Mouse (Mus musculus) heart, postnatal 0 days (tissue): Measurements from ENCODE around the gene Olfr1339. TPM values are rescaled to one million over a fixed set of nuclear protein-coding genes. Genes with fewer than 3 reads are reported as not detected.

ENCODE experiments used
- ATAC-seq: fragments of 200-750 bp; cut with Nextera tagmentation; 2 replicates; pipeline ENCODE4 v1.8.0; 2017; ENCODE audit warnings: low read depth, moderate number of reproducible peaks, moderate library complexity; ENCODE audit not compliant: insufficient read depth
- DNase-seq: peaks from one replicate; pipeline ENCODE4 v3.0.0-alpha.2; 2016; ENCODE audit warnings: low spot score
- H3K27ac ChIP-seq: fragments of 300-500 bp; sonication (generic); 2 replicates; pipeline ENCODE4 v1.5.1; 2014; ENCODE audit warnings: low read depth, mild to moderate bottlenecking
- H3K27me3 ChIP-seq: fragments of 300-500 bp; sonication (generic); 2 replicates; pipeline ENCODE4 v1.6.1; 2014; ENCODE audit warnings: low read length, mixed read lengths; ENCODE audit not compliant: control insufficient read depth, insufficient read depth
- H3K36me3 ChIP-seq: fragments of 300-500 bp; sonication (generic); replicated peaks from 2 replicates; pipeline ENCODE4 v1.6.1; 2014; ENCODE audit warnings: low read length, mixed read lengths; ENCODE audit not compliant: control insufficient read depth, insufficient read depth
- H3K4me1 ChIP-seq: fragments of 300-500 bp; sonication (generic); 2 replicates; pipeline ENCODE4 v1.6.1; 2014; ENCODE audit warnings: antibody characterized with exemption; ENCODE audit not compliant: control insufficient read depth, insufficient read depth
- H3K4me2 ChIP-seq: fragments of 300-500 bp; sonication (generic); 2 replicates; pipeline ENCODE4 v1.6.1; 2014; ENCODE audit warnings: low read depth, mild to moderate bottlenecking, low read length, moderate library complexity
- H3K4me3 ChIP-seq: fragments of 300-500 bp; sonication (generic); 2 replicates; pipeline ENCODE4 v1.5.1; 2014; ENCODE audit warnings: low read depth, low read length
- H3K9ac ChIP-seq: fragments of 300-500 bp; sonication (generic); replicated peaks from 2 replicates; pipeline ENCODE4 v1.6.1; 2014; ENCODE audit warnings: low read depth, low read length, mixed read lengths
- H3K9me3 ChIP-seq: fragments of 300-500 bp; sonication (generic); replicated peaks from 2 replicates; pipeline ENCODE4 v1.6.1; 2016; ENCODE audit warnings: low read length; ENCODE audit not compliant: control insufficient read depth
- CTCF ChIP-seq: IDR thresholded peaks from 2 replicates; pipeline ENCODE4 v1.5.1; 2016; ENCODE audit warnings: antibody characterized with exemption, control low read depth, low read depth
- EP300 ChIP-seq: IDR thresholded peaks from 2 replicates; pipeline ENCODE4 v1.6.1; 2016; ENCODE audit warnings: antibody characterized with exemption, low read depth
- whole genome bisulfite sequencing: fragments of 180-500 bp; shearing (Covaris S2); extraction: QIAGEN DNeasy Blood & Tissue Kit; methylation state at CpG from one replicate; pipeline ENCODE4 v1.1.7; 2014; 5-methylcytosine and 5-hydroxymethylcytosine counted together
- polyA plus RNA-seq: library from polyadenylated mRNA; unstranded; fragments of >200 nt; fragmentation: Nextera tagmentation; extraction: Ambion mirVana; gene quantifications from 2 replicates; pipeline ENCODE4 v1.2.1, GENCODE M21; 2015
- total RNA-seq: library from RNA; depleted of rRNA; stranded (reverse); fragments of >200 nt; gene quantifications from 2 replicates; pipeline ENCODE4 v1.2.3, GENCODE M21; 2014; ENCODE audit warnings: low replicate concordance

Gene Olfr1339
- total and polyA plus RNA-seq, 2 experiments from 2014 or later, result not detected

DNA sequence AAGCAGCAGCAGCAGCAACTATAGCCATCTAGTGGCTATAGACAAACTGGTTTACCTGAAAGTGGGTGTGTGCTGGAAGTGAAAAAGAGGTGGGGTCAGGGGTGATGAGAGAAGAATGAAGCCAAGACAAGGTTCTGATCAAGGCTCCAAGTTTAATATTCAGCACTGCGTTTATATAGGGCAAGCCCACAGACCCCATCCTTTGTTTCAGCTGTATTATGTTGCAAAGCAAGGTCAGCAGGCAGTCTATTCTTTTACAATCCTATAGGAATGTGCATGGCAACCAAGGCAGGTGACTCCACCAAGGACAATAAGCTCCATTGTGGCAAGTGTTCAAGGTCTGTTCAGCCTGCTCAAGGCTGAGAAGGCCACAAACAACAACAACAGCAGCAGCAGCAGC, 20.3 kb upstream of the Olfr1339 start:
- 63% methylated on average over 1 of the region's 1 CpGs for WGBS
- Histone ChIP-seq H3K9ac (no peak overlapping the region), H3K4me2 (no peak overlapping the region), H3K4me3 (no peak overlapping the region), H3K36me3 (no peaks in the 10 kb centered on the region), H3K4me1 (no peaks in the 10 kb centered on the region), H3K27ac (no peak overlapping the region), H3K9me3 (no peaks in the 10 kb centered on the region), H3K27me3 (no peaks in the 10 kb centered on the region)
- DNase-seq, result no peak
- TF ChIP-seq CTCF (no peak), EP300 (no peak)
- no peak for ATAC-seq

DNA sequence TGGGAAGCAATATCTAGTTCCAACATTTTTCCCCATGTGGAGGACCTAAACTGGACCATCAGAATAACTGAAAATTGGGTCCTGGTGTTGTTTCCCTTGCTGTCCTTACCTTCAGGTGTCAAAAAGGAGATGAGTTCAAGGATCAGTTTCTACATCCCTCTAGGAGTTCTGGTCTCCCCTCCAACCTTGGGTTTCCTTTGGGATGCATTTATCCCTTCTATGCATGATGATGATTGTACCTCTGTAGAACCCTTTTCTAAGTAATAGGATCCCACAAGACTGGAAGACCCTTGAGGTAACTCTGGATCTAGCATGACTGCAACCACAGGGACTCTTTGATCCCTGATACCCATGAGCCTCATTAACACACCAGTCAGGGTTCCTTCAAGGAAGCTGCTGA, 12.1 kb upstream of the Olfr1339 start, which contains the start of gene Olfr1340:
Olfr1340 (plus strand) TSS at position 301 of the 400 bp plus-strand sequence.
- DNase-seq (no peak), ATAC-seq (no peak)
- Histone ChIP-seq H3K4me3 (no peak within 1 kb of the TSS), H3K36me3 (no peaks in the 10 kb centered on the region), H3K4me1 (no peaks in the 10 kb centered on the region), H3K9me3 (no peaks in the 10 kb centered on the region), H3K9ac (no peak within 1 kb of the TSS), H3K27me3 (no peaks in the 10 kb centered on the region), H3K4me2 (no peak within 1 kb of the TSS), H3K27ac (no peak within 1 kb of the TSS)
- TF ChIP-seq EP300 (no peak), CTCF (no peak)

DNA sequence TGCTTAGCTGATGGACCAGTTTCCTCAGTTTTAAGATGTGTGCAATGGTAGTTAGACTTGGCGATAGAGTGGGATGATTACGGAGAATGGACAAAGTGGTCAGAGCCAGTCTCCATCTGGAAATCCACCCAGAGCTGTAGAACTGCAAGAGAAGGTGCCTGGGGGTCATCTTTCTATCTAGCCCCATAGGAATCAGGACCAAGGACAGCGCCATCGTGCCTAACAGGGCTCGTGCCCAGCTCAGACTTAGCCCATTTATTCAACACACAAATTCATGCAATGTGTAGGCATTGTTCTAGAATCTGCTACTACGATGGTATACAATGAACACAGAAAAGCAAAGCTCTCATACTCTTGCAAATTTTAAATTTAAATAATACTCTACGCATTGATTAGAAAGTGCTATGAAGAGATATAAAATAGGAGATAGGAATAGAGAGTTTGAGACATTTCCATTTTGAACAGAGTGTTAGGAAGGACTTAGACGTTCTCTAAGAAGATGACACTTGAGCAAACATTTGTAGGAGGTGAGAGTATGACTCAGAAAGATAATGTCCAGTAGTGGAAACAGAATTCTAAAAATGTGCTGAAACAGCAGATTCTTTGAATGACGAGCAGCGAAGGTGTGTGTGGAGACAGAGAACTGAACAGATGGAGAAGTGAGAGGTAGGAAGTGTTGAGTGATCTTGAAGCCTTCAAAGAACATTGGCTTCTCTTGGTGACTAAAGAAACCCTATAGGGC, 10.1 kb upstream of the Olfr1339 start:
- Histone ChIP-seq H3K9me3 (no peaks in the 10 kb centered on the region), H3K4me1 (no peaks in the 10 kb centered on the region), H3K36me3 (no peaks in the 10 kb centered on the region), H3K9ac (no peak overlapping the region), H3K27ac (no peak overlapping the region), H3K4me3 (no peak overlapping the region), H3K27me3 (no peaks in the 10 kb centered on the region), H3K4me2 (no peak overlapping the region)
- DNase-seq, result no peak
- WGBS, result 48% methylated on average over 10 of the region's 10 CpGs
- ATAC-seq, result no peak
- TF ChIP-seq EP300 (no peak), CTCF (no peak)

DNA sequence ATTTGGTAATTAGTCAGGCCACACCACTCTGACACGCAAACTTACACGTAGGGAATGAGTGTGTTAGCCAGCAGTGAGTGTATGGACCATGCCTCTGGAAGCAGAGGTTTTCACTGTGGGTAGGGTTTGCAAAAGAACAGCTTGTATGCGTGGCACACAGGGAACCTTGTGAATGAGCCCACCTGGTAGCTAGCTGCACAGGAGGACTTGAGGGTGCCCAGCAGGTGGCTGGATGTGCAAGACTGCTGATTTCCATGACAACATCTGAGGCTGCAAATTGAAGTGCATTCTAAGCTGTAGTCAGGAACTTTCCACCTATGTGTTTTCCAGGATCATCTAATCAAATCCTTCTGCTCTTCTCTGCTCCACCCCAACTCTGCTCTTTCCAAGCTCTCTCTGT, 7.6 kb downstream of the Olfr1339 start:
- DNase-seq, result no peak
- no peak overlapping the region for H3K9ac ChIP-seq
- WGBS, result 51% methylated on average over 3 of the region's 3 CpGs
- no peak for TF ChIP-seq EP300
- TF ChIP-seq CTCF, result no peak
- H3K9me3 ChIP-seq, result no peaks in the 10 kb centered on the region
- ATAC-seq, result no peak
- H3K4me1 ChIP-seq, result no peaks in the 10 kb centered on the region
- H3K4me3 ChIP-seq, result no peak overlapping the region
- H3K27ac ChIP-seq, result no peak overlapping the region
- H3K36me3 ChIP-seq, result no peaks in the 10 kb centered on the region
- 0 out of 2 replicates have a peak, but pooled peaks cover 12% of the 10 kb centered on the region for H3K27me3 ChIP-seq
- no peak overlapping the region for H3K4me2 ChIP-seq

DNA sequence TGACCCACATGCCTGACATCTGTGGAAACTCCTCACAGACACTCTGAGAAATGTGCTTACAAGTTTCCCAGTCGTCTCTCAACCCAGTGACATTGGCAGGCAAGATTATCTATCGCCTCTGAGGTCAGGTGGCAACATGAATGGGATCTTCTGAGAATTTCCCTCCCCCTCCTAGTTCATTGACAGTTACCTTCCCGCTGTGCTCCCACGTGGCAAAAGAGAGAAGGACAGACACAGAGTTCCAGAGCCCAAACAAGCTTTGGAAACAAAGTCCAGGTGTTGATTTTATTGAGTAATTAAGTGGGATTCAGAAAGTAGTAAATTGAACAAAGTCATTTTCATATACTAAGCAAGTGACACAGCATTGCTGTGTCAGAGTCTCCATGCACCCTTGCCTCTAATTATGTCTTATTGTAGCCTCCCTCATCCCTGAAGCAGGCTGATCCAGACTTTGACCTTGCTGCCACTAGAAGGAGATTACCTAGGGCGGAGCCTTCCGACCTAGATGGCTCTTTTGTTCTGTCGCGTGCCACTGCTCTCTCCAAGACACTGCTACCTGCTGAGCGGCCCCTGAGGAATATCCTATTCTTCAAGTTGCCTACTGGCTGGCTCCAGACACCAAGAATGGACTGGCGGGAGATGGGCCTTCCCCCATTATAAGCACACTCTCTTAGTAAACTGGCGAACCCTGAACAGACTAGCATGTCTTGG, 9.2 kb downstream of the Olfr1339 start:
- H3K4me2 ChIP-seq, result no peak overlapping the region
- TF ChIP-seq CTCF, result no peak
- TF ChIP-seq EP300, result no peak
- whole genome bisulfite sequencing, result 7% methylated on average over 11 of the region's 11 CpGs

More for the DNA sequence above, 9.2 kb downstream of the Olfr1339 start:
- Histone ChIP-seq H3K9ac (no peak overlapping the region), H3K4me3 (no peak overlapping the region), H3K9me3 (no peaks in the 10 kb centered on the region), H3K4me1 (no peaks in the 10 kb centered on the region), H3K27me3 (0 out of 2 replicates have a peak, but pooled peaks cover 12% of the 10 kb centered on the region), H3K36me3 (no peaks in the 10 kb centered on the region), H3K27ac (no peak overlapping the region)
- ATAC-seq (no peak), DNase-seq (no peak)
